Mouse (Mus musculus) cerebellum, postnatal 10 days (tissue): ENCODE results near the gene Pkhd1.

Experiments used
- DNase-seq, 2 experiments: peaks; one replicate each; pipeline ENCODE4 v3.0.0; 2021; ENCODE audit warnings: mixed read lengths in 2 of 2

The Pkhd1 gene

DNA sequence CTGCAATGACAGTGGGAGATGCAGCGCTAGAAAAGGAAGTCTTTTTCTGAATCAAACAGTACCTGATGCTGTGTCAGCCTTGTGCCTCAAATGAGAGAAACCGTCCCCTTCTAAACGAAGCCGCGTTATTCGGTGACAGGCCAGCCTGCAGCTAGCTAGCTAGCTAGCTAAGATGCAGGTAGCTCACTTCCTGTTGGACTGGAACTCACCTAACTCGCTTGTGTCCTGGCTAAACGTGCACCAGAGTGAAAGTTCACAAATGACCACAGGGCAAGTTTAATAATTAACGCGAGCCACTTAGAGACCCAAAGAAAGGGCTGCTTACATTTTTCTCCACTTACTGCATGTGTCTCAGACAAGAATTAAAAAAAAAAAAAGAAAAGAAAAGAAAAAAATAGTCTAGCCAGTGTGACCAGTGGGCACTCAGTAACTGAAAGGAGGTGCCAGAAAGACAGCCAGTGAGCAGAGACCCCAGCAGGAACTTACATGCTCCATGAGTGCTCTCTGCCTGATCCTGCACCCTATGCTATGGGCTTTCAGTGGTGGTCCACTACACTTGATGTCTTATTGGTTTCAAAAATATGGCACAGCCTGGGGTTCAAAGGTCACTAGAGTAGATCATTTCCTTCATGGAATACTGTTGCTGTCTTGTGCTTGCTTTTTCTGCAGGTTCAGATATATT is at the start of gene Pkhd1:
TSS of gene Pkhd1 (minus strand) at position 216 of the 682 bp plus-strand sequence.
- no peak for DNase-seq

DNA sequence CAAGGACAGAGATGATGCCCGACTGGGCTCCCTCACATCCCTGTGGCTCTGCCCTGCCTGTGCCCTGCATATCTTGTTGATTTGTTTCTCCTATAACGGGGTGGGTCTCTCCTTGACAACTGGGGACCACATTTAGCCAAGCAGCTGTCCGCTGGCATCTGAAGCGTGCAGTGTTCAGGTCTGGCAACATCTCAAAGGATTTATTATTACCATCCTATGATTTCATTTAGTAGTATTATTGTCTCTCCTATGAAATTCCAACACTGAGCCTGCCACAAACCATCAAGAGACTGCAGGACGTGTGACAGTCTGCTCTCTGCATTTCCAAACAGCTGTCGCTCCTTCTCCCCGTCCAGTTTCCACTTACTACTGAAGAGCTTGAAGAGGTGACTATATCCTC is 49.7 kb upstream of the Pkhd1 start:
- no peak for DNase-seq

DNA sequence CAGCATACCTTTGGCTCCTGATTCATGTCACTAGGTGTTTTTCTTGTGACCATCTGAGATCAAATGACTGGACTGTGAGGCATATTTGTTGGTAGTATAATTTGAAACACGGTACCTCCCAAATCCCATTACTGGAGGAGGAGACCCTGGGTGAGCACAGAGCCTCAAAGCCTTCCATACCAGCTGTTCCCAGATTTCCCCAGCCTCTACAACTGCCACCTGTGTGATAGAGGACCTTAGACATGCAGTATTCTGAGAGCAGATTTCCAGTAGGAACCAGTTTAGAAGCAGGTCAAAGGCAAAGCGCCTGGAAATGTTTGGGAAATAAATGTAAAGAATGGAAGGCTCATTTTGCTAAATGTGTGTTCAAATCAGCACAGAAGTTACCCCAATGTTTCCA is 48.4 kb upstream of the Pkhd1 start:
- no peak for DNase-seq

DNA sequence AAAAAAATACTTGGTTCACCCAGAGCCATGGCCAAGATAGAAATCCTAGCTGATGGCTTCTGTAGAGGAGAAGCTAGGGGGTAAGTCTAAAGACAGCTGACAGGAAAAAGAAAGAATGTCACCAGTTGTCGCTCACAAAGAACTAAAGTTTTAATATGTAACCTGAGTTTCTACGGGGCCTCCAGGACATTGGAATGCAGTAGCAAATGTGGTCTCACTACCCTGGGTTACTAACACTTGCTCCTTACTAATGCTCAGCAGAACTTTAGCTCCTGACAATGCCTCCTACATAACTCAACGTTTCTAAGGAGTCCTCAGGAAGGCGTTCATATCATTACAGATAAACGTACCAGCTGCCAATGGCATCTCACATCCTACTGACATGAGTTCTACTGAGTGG is 37.2 kb upstream of the Pkhd1 start:
- no peak for DNase-seq

DNA sequence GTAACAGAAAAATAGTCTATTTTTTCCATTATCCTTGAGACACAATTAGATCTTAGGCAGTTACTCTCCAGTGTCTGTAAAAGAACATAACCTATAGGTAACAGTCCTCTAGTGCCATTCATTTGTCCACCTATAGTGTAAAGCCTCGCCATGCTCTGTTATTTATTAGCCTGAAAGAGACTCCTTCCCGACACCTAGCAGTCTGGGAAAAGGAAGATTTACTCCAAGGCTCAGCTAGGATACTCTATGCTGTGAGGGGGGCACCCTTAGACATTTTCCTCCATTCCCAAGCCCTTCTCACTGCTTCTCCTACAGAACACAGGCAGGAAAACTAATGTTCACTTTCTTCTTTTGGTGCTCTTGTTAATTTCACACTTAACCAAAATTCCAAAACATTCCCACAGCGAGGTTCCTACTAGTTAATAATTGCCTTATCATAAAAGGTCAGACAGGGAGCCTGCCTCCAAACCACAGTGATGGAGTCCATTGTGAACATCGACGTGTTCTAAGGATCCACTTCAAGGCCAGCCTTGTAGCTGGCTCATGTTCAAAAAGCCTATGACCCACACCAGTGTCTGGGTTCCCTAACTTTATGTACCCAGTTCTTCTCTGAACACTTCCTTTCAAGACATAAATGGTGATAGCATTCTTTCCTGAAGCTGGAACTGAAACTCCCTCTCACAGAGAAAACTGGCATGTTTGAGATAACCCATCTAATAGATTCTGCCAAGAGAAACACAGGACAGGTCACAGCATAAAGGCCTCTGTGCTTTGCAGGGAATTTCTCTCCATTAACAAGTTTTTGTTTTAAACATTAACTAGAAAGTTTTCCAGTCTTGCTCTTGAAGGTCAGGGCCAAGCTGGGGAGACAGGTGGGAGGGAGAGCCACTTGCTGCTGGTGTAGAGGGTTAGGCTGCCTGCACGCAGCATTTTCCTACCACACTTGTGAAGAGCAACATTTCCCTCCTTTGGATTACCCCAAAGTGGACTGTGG is 35.9 kb upstream of the Pkhd1 start:
- no peak for DNase-seq

DNA sequence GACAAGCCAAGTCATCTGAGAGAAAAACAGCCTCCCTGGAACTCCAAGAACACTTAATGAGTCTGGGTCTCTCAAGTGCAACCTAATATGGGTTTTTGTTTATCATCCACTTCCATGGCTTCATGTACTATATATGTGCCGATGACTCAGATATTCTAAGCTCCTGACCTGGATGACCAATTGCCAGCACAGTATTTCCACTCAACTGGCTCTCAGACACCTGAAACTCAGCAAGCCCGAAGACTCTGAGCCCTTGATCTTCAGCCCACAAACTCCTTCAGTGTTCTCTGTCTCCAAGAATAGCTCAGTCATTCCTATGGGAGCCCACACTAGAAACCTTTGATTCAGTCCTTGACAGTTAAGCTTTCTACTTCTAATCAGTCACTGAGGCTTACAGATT is 17.0 kb upstream of the Pkhd1 start:
- DNase-seq: no peak

DNA sequence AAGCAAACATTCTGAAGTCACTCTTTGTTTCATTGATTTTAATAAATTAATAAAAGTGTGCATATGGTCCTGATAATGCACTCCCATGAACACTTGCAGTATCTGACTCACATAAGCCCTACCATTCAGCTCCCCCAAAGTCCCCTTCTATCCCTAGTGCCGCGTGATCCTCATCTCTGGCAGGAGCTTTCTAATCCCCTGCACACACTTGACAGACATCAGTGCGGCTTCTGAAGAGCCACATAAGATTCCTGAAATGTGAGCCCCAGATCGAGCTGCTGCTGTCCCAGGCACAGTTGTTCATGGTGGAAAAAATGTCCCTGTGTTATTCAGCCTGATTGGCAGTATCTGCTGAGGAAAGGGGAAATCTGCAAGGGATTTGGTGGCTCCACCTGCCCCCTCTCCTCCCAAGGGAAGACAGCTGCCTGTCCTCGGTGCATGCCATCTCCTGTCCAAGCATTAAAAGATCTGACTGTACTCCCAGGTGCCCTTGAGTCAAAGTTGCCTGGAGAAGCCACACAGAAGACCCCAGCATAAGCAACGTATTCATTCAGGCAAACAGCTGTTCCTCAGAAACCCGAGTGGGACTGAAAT is 15.5 kb upstream of the Pkhd1 start:
- DNase-seq: no peak

DNA sequence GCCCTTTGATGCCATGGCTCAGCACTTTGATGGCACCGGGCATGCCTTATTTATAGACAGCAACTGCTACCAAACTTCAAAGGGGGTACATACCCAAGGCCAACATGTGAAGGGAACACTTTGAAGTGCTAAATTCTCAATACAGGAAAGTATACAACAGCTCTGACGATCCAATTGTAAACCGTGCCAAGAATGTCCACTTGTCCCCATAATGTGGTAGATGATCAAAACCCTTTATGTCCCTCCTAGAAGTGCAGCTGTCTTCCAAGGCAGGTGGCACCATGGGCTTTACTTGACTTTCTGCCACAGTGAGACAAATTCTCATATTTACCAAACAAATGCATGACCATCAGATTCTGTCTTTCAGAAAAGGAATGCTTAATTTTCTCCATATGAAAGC is 6.7 kb upstream of the Pkhd1 start:
- no peak for DNase-seq

DNA sequence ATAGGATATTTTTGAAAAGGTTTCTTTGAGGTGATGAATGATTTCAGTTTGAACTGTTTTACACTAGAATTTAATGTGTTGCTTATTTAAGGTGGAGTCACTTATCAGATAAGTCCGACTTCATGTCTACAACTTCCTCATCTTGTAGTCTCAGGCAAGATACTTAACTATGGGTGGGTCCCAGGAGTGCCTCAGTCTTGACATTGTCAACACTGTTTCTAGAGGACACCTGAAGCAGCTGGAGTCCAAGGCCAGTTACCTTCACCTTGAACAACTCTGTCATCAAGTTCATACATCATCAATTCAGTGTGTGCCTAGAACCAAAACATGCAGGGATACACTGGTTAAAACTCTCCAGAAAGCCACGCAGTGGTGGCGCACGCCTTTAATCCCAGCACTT is 5.5 kb upstream of the Pkhd1 start:
- DNase-seq: no peak

DNA sequence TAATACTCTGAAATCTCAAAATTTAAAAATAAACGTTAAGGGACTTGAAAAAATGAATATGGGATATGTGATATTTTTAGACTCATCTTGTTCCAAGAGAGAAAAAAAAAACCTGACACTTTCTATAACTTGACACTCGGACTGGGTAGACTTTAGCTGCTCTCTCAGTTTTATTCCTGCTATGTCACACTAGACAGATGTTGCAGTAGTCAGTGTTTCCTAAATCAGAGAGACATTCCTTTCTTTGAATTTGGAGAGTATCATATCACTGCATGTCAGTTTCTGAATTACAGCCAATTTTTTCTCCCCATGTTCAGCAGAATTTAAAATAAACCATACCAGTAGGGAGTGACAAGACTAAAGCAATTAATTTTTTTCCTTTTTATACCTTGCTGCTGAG is 2.7 kb upstream of the Pkhd1 start:
- no peak for DNase-seq

DNA sequence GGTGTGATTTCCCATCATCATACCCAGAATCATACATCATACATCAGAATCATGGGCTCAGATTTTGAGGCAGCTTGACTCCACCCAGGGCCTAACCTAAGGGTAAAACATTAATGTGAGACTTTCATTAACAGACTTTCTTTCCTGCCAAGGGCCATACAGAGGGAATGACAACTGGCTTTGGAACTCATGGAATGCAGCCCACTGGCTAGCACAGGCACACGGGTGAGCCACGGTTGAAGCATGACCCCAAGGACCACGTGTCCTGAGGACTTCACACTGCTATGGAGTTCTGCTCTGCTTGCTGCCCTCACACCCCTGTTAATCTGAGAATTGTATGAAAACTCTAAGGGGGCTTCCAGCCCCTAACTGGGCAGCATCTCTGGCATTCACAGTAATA is 1.5 kb upstream of the Pkhd1 start:
- DNase-seq: no peak

GRCm38 (mm10) chr1:20612643-20613042 is 5.2 kb downstream of the Pkhd1 start:
- DNase-seq: peak; percentile 54 to 72

GRCm38 (mm10) chr1:20605489-20605888 is 12.4 kb downstream of the Pkhd1 start:
- DNase-seq: no peak

DNA sequence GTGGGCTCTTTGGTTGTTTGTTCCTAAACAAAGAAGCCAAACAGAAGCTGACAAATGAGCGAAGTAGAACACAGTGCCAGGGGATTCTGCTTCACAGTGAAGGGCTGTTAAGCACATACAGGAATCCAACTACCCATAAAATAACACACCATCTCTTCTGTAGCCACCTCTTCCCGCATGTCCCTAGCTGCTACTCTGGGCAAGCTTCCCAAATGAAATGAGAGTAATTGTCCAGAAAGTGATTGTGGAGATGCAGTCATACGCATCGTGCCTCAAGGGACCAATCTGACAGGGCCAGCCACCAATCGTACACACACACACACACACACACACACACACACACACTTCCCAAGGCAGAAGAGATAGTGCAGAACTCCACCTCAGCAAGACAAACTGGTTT is 27.4 kb downstream of the Pkhd1 start:
- DNase-seq: peak; percentile 29 to 36

DNA sequence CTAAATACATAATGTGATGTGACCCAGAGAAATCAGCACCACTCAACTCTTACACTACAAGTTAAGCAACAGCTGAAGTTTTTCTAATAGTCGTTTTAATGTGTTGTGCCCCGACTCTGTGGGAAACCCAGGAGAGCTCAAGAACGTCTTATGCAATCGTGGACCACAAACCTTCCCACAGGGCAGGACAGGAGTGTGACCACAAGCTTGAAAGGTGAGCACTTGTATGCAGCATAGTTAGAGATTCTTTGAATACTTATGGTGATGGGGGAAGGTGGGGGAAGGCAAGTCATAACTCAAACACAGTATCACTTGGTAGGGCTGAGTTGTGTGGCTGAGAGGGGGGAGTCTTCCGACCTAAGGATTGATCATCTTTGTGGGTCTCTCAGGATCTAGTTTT is 46.4 kb downstream of the Pkhd1 start:
- DNase-seq: no peak

GRCm38 (mm10) chr1:20569430-20569829 is 48.4 kb downstream of the Pkhd1 start:
- DNase-seq: no peak

DNA sequence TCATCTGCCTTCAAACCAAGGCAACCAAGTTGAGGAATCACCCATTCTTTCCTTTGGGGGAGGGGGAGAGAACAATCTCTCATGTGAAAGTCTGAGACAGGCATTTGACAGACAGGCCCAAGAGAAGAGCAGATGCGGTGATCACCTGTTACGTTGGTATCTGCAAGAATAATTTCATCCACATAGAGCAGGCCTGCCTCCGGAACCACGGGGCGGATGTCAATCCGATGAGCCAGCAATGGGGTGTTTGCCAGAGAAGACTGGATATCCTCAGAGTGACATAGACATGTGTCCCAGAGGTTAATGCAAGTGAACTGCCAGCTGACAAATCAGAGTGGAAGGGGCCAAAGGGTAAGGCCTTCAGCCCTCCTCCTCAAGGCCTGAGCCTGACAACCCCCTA is 59.4 kb downstream of the Pkhd1 start:
- no peak for DNase-seq

GRCm38 (mm10) chr1:20554398-20554797 is 63.5 kb downstream of the Pkhd1 start:
- DNase-seq: peak; percentile 69 to 78

DNA sequence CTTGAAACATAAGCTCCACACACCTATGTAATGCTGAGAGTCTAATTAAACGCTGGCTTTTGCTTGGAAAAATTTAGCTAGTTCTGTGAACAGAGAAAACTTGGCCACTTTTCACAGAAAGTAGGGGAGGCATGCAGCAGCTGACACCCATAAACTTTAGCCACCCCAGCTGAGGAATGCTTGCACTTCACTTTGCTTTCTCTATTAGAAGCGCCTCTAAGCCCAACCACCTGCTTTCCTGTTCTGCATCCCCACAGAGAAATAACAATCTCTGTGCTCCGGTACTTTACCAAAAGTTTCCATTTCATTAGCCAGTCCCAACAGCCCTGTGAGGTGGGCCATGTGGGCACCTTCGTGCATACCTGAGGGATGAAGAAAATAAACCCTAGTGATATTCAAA is 66.5 kb downstream of the Pkhd1 start:
- DNase-seq: no peak

DNA sequence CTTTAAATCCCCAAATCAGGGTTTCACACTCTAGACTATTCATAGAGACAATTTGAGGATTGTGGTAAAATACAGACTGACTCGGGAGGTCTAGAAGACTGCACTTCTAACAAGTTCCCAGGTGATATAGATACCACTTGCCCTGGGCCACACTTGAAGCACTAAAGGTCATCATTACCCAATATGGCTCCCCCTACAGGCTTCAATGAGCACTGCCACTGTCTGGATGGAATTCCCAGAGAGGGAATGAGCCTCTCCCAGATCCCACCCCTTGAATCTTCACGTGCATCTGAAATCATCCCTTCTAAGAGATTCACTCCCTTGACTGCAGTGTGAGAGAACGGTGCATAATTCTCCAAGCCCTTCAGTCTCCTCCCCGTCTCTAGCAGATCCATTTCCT is 73.3 kb downstream of the Pkhd1 start:
- DNase-seq: no peak

- peak; percentile 67 to 70 for DNase-seq
Observed at GRCm38 (mm10) chr1:20513364-20514084, 104.3 kb downstream of the Pkhd1 start.

- DNase-seq: no peak
Observed at GRCm38 (mm10) chr1:20498965-20499364, 118.9 kb downstream of the Pkhd1 start.

GRCm38 (mm10) chr1:20486087-20486486 is 131.8 kb downstream of the Pkhd1 start:
- no peak for DNase-seq
